Mouse (Mus musculus): Measurements from ENCODE around the gene Ppp1r8. TPM values are rescaled to one million over a fixed set of nuclear protein-coding genes. Genes with fewer than 3 reads are reported as not detected.
"Not testable (repeated sequence)": the region's sequence is repeated elsewhere in the genome, so short reads cannot be mapped to it uniquely, and the experiment has no call there.

Gene Ppp1r8
- total RNA-seq, 2 experiments from 2014 or later = 31.2 to 41.0 TPM

DNA sequence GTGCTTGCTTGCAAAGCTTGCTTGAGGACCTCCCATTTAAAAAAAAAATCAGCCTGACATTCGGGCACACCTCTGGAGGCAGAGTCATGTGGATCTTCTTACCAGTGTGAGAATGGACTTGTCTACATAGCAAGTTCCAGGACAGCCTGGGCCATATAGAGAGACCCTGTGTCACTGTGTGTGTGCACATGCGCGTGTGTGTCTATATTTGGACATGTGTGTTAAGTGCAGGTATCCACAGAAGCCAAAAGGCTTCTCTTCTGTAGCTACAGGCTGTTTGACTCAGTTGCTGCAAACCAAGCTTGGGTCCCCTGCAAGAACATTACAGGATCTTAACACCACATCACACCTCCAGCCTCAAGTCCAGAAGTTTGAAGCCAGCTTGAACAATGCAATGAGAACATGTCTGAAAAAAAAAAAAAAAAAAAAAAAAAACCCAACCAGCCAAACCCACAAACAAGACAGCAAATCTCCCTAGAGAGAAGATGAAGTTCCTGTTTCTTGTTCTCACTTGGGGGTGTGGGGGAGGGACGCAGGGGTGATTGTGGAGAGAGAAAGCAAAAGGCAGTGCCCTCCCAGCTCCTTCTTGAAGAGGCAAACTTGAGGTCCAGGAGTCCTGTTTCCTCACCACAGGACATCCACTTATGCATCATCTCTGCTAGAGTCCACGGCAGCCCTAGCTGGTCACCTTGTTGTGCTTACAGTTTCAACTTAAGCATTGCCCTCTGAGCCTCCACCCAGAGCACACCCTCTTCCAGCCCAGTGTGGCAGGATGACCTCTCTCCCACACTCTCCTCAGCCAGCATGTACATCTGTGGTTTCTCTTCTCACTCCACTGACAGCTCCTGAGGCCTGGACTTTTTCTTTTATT, 35.0 kb downstream of the Ppp1r8 start:
- DNase-seq (ENCODE audit: low spot score in 2 of 2) = no peak

DNA sequence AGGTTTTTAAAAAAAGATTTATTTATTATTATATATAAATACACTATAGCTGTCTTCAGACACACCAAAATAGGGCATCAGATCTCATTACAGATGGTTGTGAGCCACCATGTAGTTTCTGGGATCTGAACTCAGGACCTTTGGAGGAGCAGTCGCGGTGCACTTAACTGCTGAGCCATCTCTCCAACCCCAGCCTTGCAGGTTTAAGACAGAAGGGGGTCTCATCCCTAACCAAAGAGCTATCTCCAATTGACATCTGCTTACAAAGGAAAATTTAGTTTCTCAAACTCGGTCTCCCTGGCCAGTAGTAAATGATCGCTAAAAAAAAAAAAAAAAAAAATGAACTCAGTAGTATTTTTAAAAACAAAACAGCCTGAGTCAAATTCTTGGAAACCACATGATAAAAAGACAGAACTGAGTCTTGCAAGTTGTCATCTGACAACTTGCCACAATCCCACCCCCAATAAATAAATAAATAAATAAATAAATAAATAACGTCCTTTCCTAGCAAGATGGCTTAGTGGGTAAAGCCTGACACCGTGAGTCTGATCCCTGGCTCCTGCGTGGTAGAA, 36.3 kb downstream of the Ppp1r8 start:
- DNase-seq (ENCODE audit: low spot score in 2 of 2) = no peak

DNA sequence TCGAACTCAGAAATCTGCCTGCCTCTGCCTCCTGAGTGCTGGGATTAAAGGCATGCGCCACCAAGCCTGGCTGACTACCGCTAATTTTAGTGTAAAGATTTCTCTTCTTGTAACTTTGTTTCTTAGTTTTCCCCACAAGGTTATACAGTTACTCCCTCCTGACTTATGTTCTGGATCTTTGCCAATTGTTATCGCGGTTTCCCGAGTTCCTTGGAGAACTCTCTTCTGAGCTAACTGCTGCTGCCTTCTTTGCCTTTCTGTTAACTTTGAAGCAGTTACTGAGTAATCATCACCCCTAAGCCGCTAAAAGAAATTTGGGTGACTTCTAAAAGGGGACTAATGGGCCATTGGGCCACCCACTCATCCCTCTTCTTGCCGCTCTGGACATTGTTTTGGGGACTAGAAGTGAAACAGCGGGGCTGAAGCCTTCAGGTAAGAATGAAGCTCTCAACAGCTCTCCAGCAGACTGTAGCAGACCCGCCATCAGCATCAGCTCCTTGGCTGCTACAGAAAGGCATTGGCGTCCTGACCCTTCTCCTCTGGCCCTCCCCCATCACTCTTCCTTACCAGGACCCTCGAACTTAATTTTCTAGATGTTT, 37.3 kb downstream of the Ppp1r8 start:
- no peak for DNase-seq (ENCODE audit: low spot score in 2 of 2)

DNA sequence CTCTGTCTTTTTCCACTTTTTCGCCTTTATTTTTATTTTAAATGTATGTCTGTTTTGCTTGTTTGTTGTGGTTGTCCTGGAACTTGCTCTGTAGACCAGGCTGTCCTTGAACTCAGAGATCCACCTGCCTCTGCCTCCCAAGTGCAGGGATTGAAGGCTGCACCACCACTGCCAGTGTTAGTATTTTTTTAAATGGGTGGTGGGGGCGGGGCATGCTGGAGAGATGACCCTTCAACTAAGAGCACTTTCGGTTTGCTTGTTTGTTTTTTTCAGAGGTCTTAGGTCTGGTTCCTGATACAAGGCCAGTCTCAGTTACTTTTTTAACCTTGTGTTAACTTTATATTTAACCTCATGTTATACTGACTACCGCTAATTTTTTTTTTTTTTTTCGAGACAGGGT, 37.8 kb downstream of the Ppp1r8 start:
- DNase-seq (ENCODE audit: low spot score in 2 of 2) = no peak

DNA sequence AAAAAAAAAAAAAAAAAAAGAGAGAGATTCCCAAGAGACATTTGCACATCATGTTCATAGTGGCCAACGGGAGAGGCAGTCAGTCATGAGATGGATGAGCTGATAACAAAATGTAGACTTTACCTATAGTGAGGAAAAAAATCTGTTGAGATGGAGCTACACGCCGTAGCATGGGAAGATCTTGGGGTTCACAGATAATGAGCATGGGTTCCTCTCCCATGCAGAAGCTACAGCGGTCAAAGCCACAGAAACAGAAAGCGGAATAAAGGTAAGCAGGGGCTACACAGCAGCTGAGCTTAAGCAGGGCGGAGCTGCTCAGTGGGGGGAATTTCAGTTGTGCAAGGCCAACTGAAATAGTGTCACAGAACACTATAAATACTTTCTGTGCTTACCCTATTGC, 38.6 kb downstream of the Ppp1r8 start:
- DNase-seq (ENCODE audit: low spot score in 2 of 2) = no peak

GRCm38 (mm10) chr4:132803876-132804275, 39.1 kb downstream of the Ppp1r8 start:
- DNase-seq (ENCODE audit: low spot score in 2 of 2) = no peak

GRCm38 (mm10) chr4:132803212-132803611, 39.8 kb downstream of the Ppp1r8 start:
- DNase-seq (ENCODE audit: low spot score in 2 of 2) = no peak

GRCm38 (mm10) chr4:132802171-132802637, 40.8 kb downstream of the Ppp1r8 start:
- no peak for DNase-seq (ENCODE audit: low spot score in 2 of 2)

DNA sequence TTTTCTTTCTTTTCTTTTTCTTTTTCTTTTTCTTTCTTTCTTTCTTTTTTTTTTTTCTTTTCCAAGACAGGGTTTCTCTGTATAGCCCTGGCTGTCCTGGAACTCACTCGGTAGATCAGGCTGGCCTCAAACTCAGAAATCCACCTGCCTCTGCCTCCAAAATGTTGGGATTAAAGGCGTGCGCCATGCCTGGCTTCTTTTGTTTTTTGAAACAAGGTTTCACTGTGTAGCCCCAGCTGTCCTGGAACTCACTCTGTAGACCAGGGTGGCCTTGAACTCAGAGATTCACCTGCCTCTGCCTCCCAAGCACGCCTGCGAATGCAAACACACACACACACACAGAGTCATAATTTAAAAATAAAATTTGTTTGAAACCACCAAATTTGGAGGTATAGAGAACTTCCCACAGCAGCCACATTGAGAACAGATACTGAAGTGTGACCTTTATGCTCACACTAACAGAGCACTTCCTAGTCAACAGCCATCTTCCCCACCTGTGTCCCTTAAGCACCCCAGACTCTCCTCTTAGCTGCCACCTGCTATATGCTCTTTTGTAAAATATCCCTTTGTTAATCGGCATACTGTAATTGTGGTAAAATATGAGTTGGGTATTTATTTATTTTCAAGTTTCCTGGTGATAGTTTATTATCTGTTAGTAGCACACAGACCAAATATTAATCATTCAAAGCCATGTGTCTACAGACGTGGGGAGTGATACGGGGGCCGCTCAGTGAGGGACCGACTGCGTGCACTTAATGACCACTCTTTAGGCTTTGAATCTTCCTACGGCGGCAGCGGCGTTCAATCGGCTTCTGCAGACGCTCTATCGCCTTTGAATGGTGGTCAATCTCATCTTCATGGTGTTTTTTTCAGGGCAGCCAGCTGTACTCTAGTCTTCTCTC, 41.5 kb downstream of the Ppp1r8 start:
- DNase-seq (ENCODE audit: low spot score in 2 of 2) = no peak

- DNase-seq (ENCODE audit: low spot score in 2 of 2) = no peak
Observed at GRCm38 (mm10) chr4:132799845-132800244, 43.1 kb downstream of the Ppp1r8 start.

GRCm38 (mm10) chr4:132798666-132799065, 44.3 kb downstream of the Ppp1r8 start:
- DNase-seq (ENCODE audit: low spot score in 2 of 2) = not testable (repeated sequence)

- no peak for DNase-seq (ENCODE audit: low spot score in 2 of 2)
Observed at GRCm38 (mm10) chr4:132798028-132798427, 44.9 kb downstream of the Ppp1r8 start.

DNA sequence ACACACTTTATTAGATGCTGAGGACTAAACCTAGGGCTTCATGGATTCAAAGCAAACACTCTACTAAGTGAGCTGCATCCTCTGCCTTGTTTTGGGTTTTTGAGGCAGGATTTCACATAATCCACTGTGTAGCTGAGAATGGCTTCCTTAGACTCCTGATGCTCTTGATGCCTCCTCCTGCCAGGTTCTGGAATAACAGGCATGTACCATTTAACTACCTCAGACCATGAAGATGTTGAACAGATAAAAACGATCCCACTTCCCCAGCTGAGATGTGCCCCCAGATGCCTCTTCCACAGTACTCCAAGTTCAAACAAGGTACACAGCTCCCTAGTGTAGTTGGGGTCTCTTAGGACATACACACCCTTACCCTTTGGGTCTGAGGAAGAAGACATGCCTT, 45.5 kb downstream of the Ppp1r8 start:
- no peak for DNase-seq (ENCODE audit: low spot score in 2 of 2)

DNA sequence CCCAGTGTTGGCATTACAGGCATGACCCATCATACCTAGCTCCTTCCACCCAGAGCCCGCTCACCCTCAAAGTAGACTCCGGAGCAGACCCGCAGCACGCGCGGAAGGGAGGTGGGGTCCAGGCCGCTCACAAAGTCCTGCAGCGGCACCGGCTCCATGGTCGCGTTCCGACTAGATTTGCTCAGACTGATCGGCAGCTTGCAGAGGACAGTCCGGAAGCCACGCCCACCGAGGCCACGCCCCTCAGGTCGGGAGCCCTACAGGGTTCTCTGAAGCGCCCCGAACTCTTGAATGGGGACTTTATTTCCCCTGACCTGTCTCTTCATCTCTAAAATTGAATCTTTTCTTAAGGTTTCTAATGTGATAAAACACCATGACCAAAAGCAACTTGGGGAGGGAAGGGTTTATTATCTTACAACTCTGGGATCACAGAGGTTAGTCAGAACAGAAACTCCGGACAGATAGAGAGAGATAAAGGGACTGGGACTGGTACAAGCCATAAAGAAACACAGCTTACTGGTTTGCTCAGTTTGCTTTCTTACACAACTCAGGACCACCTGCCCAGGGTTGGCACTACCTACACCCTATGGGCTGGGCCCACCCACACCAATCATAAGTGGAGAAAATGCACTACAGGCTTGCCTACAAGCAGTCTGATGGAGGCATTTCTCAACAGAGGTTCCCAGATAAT, 46.6 kb downstream of the Ppp1r8 start, which contains the start of gene Themis2:
Themis2 (minus strand) TSS at position 192 of the 691 bp plus-strand sequence.
- peak; percentile 69 to 79 for DNase-seq (ENCODE audit: low spot score in 2 of 2)

GRCm38 (mm10) chr4:132795171-132795570, 47.8 kb downstream of the Ppp1r8 start:
- DNase-seq (ENCODE audit: low spot score in 2 of 2) = no peak

DNA sequence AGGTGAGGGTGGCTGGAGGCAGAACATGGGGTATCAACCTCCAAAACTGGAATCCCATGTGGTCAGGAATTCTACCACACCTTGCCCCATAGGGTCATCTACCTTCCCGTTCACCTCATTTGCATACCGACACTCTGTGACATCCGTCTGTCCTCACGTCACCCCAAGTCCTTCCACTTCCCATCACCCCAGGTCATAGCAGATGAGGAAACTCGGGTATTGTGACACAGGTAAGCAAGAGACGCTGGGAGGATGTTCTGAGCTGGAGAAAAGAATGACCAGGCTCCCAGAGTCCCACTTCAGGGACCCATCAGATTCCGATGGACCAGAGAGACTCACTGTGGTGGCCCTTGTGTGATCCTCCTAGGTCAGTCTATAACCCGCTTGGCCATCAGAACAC, 48.2 kb downstream of the Ppp1r8 start:
- no peak for DNase-seq (ENCODE audit: low spot score in 2 of 2)

- DNase-seq (ENCODE audit: low spot score in 2 of 2) = no peak
Observed at GRCm38 (mm10) chr4:132794028-132794427, 48.9 kb downstream of the Ppp1r8 start.

- DNase-seq (ENCODE audit: low spot score in 2 of 2) = not testable (repeated sequence)
Observed at GRCm38 (mm10) chr4:132793322-132794004, 49.5 kb downstream of the Ppp1r8 start.

DNA sequence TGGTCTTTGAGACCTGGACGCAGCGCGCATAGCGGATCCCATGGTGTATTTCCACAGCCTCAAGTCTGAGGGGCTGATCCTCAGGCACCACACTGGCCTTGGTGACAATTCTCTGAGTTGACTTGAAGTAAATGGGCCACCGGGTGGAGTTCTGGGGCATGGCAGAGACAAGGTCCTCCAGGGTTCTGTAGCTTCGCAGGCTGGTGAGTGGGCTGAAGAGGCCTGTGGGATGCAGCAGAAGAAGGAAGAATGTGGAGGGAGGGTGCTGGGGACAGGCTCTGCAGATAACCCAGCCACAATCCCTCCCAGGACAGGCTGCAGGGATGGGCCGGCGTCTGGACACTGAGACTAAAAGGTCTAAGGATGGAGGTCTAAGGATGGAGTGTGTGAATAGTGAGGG, 53.2 kb downstream of the Ppp1r8 start:
- no peak for DNase-seq (ENCODE audit: low spot score in 2 of 2)

DNA sequence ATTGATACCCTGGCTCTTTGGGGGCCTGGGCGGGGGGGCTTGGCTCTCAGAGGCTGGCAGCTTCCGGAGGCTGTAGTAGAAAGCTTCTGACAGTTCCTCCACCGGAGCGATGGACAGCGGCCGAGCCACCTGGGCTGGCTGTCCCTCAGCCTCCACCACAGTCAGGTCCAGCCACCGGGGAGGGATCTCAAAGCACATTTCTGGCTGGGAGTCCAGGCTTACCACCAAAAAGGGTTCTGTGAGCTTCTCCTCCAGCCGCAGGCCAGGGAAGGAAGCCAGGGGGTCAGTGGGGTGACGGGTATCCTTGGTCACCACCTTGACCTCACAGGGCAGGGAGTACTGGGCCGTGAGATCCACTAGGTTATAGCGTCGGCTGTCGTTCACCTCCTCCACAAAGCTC, 57.7 kb downstream of the Ppp1r8 start:
- DNase-seq (ENCODE audit: low spot score in 2 of 2) = no peak
